In the genomic region with DNA sequence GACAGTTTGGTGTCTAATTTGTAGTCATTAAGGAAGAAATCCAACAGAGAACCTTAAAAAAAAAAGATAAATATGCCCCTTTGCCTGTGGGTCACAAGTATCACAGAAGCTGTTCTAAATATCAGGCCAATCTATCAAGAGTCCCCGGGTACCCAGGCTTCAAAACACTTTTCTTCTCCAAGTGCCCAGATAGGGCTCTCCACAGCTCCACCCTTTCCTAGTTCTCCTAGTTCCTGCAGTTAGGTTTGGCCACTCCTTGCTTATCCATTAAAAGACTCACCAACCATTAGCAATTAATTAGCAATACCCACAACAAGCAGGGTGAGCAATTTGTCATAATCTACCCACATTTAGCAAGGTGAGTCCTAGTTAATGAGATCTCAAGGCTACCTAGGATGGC, we compare ENCODE assay signal across 9 mouse cellular contexts. TPM values are rescaled to one million over a fixed set of nuclear protein-coding genes. Genes with fewer than 3 reads are reported as not detected.
DNase-seq lines count a peak whose midpoint lies in the region; ATAC-seq and TF ChIP-seq lines count a peak whose summit lies in the region.
"Had no signal": no experiment of that assay in that cellular context is flagged by ENCODE, and none has a peak within 500 bp of the region (broad histone marks: within the 10 kb centered on the region; RNA-seq: fewer than 3 reads in every experiment).

No protein-coding gene starts in this region.

- no peak overlapping the region for H3K27ac ChIP-seq in gastrocnemius, adult 2 months
- H3K27ac ChIP-seq in midbrain, embryonic 10.5 days (replicated peaks): no peak overlapping the region
- H3K27ac ChIP-seq in midbrain, embryonic 11.5 days (ENCODE audit: low read depth, low read length): no peak overlapping the region
- H3K27ac ChIP-seq in liver, embryonic 14.5 days: no peak overlapping the region
- no peak overlapping the region for H3K27ac ChIP-seq in stomach, embryonic 16.5 days (ENCODE audit: low read length)

- no peak for DNase-seq in gastrocnemius, adult 2 months
- DNase-seq in gastrocnemius, adult 18-20 months (ENCODE audit: low spot score): no peak
- DNase-seq in midbrain, embryonic 10.5 days (ENCODE audit: low spot score): no peak
- DNase-seq in midbrain, embryonic 11.5 days (ENCODE audit: low spot score, missing footprints): no peak
- peak in 1 of 3 experiments; percentile 2 for DNase-seq in liver, embryonic 14.5 days (ENCODE audit: low read depth in 3 of 3, low spot score in 3 of 3)
- DNase-seq in urinary bladder, postnatal 25 days (ENCODE audit: low spot score): no peak
- no peak for DNase-seq in adipocyte (ENCODE audit: low spot score)
- DNase-seq: kidney, postnatal 36 days had no signal

- H3K9me3 ChIP-seq in midbrain, embryonic 10.5 days (replicated peaks): no peaks in the 10 kb centered on the region
- no peaks in the 10 kb centered on the region for H3K9me3 ChIP-seq in midbrain, embryonic 11.5 days (ENCODE audit: control insufficient read depth, low read length)
- no peaks in the 10 kb centered on the region for H3K9me3 ChIP-seq in liver, embryonic 14.5 days (ENCODE audit: control insufficient read depth, low read length)
- H3K9me3 ChIP-seq in stomach, embryonic 16.5 days (replicated peaks; ENCODE audit: control insufficient read depth, low read length): no peaks in the 10 kb centered on the region

- no peak overlapping the region for H3K9ac ChIP-seq in midbrain, embryonic 11.5 days (ENCODE audit: low read length)
- H3K9ac ChIP-seq in liver, embryonic 14.5 days (replicated peaks): peak overlapping the region; percentile 78
- no peak overlapping the region for H3K9ac ChIP-seq in stomach, embryonic 16.5 days (ENCODE audit: low read length)

- no peaks in the 10 kb centered on the region for H3K36me3 ChIP-seq in midbrain, embryonic 10.5 days
- no peaks in the 10 kb centered on the region for H3K36me3 ChIP-seq in midbrain, embryonic 11.5 days (ENCODE audit: control insufficient read depth, insufficient read depth, low read length)
- H3K36me3 ChIP-seq in liver, embryonic 14.5 days (replicated peaks; ENCODE audit: control insufficient read depth, insufficient read depth, low read depth): no peaks in the 10 kb centered on the region
- no peaks in the 10 kb centered on the region for H3K36me3 ChIP-seq in stomach, embryonic 16.5 days (ENCODE audit: control insufficient read depth, insufficient read depth, low read length)

- H3K4me1 ChIP-seq in midbrain, embryonic 10.5 days: peaks cover 14% of the 10 kb centered on the region
- H3K4me1 ChIP-seq in midbrain, embryonic 11.5 days (ENCODE audit: control insufficient read depth, insufficient read depth, low read length): peaks cover 7% of the 10 kb centered on the region
- peaks cover 16 to 18% of the 10 kb centered on the region in 2 experiments for H3K4me1 ChIP-seq in liver, embryonic 14.5 days (replicated peaks; ENCODE audit: control insufficient read depth in 2 of 2, insufficient read depth in 2 of 2, low read length in 1 of 2)
- peaks cover 7% of the 10 kb centered on the region; the same call in 1 of the 2 replicates for H3K4me1 ChIP-seq in stomach, embryonic 16.5 days (ENCODE audit: control insufficient read depth, insufficient read depth, low read length)

- no peak for TF ChIP-seq CTCF in gastrocnemius, adult 2 months (IDR thresholded peaks at IDR 0.05)
- TF ChIP-seq CTCF in liver, embryonic 14.5 days (IDR thresholded peaks at IDR 0.05; ENCODE audit: low read depth): no peak

- 67% methylated on average over 1 of the region's 1 CpGs for WGBS in midbrain, embryonic 10.5 days
- WGBS in midbrain, embryonic 11.5 days: 83% methylated on average over 1 of the region's 1 CpGs
- 11% methylated on average over 1 of the region's 1 CpGs for WGBS in liver, embryonic 14.5 days (ENCODE audit: insufficient replicate concordance)
- WGBS in stomach, embryonic 16.5 days: 37% methylated on average over 1 of the region's 1 CpGs

- H3K4me2 ChIP-seq in midbrain, embryonic 11.5 days: no peak overlapping the region; the same call in 1 of the 2 replicates
- H3K4me2 ChIP-seq in liver, embryonic 14.5 days (ENCODE audit: low read depth): peak overlapping the region; percentile 78
- H3K4me2 ChIP-seq in stomach, embryonic 16.5 days (ENCODE audit: low read depth, low read length): 0 out of 2 replicates have a peak overlapping the region, but pooled peaks have one; percentile 86

- intact Hi-C loops in gastrocnemius, adult 2 months (cut with DNase I): loop anchor here (10.0 kb wide), 2 partner anchors 298 to 888 kb away; a partner anchor contains a TSS

- no peak for TF ChIP-seq EP300 in liver, embryonic 14.5 days (IDR thresholded peaks at IDR 0.05; ENCODE audit: low read depth)

- no peaks in the 10 kb centered on the region for H3K27me3 ChIP-seq in midbrain, embryonic 10.5 days (ENCODE audit: low read depth, poor library complexity, severe bottlenecking)
- H3K27me3 ChIP-seq in midbrain, embryonic 11.5 days (ENCODE audit: control insufficient read depth, insufficient read depth, low read length): no peaks in the 10 kb centered on the region
- H3K27me3 ChIP-seq in liver, embryonic 14.5 days (ENCODE audit: control insufficient read depth, insufficient read depth, low read length): no peaks in the 10 kb centered on the region
- H3K27me3 ChIP-seq in stomach, embryonic 16.5 days (ENCODE audit: control insufficient read depth, insufficient read depth, low read length): no peaks in the 10 kb centered on the region

- ATAC-seq in midbrain, embryonic 11.5 days (ENCODE audit: low FRiP score): no peak
- ATAC-seq in liver, embryonic 14.5 days (ENCODE audit: insufficient read depth): no peak
- no peak for ATAC-seq in stomach, embryonic 16.5 days (ENCODE audit: insufficient read depth, low FRiP score)

- peak overlapping the region; percentile 93 for H3K4me3 ChIP-seq in gastrocnemius, adult 2 months
- peak overlapping the region; percentile 90 for H3K4me3 ChIP-seq in midbrain, embryonic 10.5 days
- no peak overlapping the region for H3K4me3 ChIP-seq in midbrain, embryonic 11.5 days (ENCODE audit: low read depth, low read length)
- peak overlapping the region in 1 of 2 experiments; percentile 95; a peak in 3 of 4 replicates for H3K4me3 ChIP-seq in liver, embryonic 14.5 days (ENCODE audit: insufficient read depth in 1 of 2, low read depth in 2 of 2, low read length in 2 of 2)
- H3K4me3 ChIP-seq in stomach, embryonic 16.5 days (replicated peaks; ENCODE audit: low read length): no peak overlapping the region

RNA-seq across cellular contexts. Expression of a gene that starts 1.3 kb away (rescaled TPM):
- total RNA-seq in gastrocnemius, adult 2 months (2021): 10 to 100 TPM; 16.8 to 21.4 TPM
- 10 to 100 TPM; 19.3 to 20.4 TPM for total RNA-seq in gastrocnemius, adult 18-20 months (2021)
- 35.6 and 38.6 TPM in 2 replicates for polyA plus RNA-seq in midbrain, embryonic 10.5 days (2016; fragmentation: Nextera tagmentation; extraction: Ambion mirVana)
- 36.9 and 37.7 TPM in 2 replicates for polyA plus RNA-seq in midbrain, embryonic 11.5 days (2014; fragmentation: Nextera tagmentation; extraction: Ambion mirVana)
- polyA plus RNA-seq in liver, embryonic 14.5 days (2012; rRNA removed): 14.3 and 18.5 TPM in 2 replicates
- 26.3 and 26.5 TPM in 2 replicates for polyA plus RNA-seq in liver, embryonic 14.5 days (2014; fragmentation: Nextera tagmentation; extraction: Ambion mirVana)
- polyA plus RNA-seq in stomach, embryonic 16.5 days (2015; fragmentation: Nextera tagmentation; extraction: Ambion mirVana): 42.1 and 43.2 TPM in 2 replicates

RNA-seq across cellular contexts. Expression of a gene that starts 36.9 kb away (rescaled TPM):
- not detected for total RNA-seq in gastrocnemius, adult 2 months (2021)
- not detected for total RNA-seq in gastrocnemius, adult 18-20 months (2021)
- polyA plus RNA-seq in midbrain, embryonic 10.5 days (2016; fragmentation: Nextera tagmentation; extraction: Ambion mirVana): 0.12 and 0.19 TPM in 2 replicates
- polyA plus RNA-seq in midbrain, embryonic 11.5 days (2014; fragmentation: Nextera tagmentation; extraction: Ambion mirVana): 0.23 and 0.33 TPM in 2 replicates
- 2.6 and 3.1 TPM in 2 replicates for polyA plus RNA-seq in liver, embryonic 14.5 days (2012; rRNA removed)
- 6.3 and 7.5 TPM in 2 replicates for polyA plus RNA-seq in liver, embryonic 14.5 days (2014; fragmentation: Nextera tagmentation; extraction: Ambion mirVana)
- 0.63 and 0.94 TPM in 2 replicates for polyA plus RNA-seq in stomach, embryonic 16.5 days (2015; fragmentation: Nextera tagmentation; extraction: Ambion mirVana)

Comparison
In these comparisons a context has a peak if more than half of its experiments do, and no peak if none do; other contexts are left out.
1. H3K4me3 ChIP-seq: peak in gastrocnemius, adult 2 months (single experiment) and midbrain, embryonic 10.5 days (single experiment); none in midbrain, embryonic 11.5 days (single experiment) and stomach, embryonic 16.5 days (single experiment).